Comparison of ENCODE assay signal across 21 mouse cellular contexts in the genomic region with DNA sequence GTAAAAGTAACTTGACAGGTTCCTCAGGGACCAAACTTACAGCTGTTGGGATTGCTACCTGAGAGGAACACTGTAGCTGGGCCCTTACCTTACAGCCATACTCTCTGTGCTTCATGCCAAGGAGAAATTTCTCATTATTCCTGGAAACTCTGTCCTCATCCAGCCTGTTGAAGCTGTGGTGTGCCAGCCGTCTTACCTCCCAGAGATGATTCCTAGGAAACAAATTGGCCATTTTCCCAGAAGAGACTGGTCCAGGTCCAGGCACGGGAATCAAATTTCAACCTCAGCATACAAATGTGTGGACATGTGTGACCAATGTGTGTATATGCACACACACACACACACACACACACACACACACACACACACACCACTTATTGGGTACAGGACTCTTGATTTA.
DNase-seq lines count a peak whose midpoint lies in the region; ATAC-seq and TF ChIP-seq lines count a peak whose summit lies in the region.
"Had no signal": no experiment of that assay in that cellular context is flagged by ENCODE, and none has a peak within 500 bp of the region (broad histone marks: within the 10 kb centered on the region; RNA-seq: fewer than 3 reads in every experiment).

No protein-coding gene starts in this region.

- DNase-seq in forebrain, embryonic 14.5 days (ENCODE audit: low spot score): peak; percentile 46
- DNase-seq in forebrain, postnatal 0 days: no peak
- DNase-seq in kidney, adult 8-10 months: peak; percentile 32 to 37
- DNase-seq in 3T3-L1 (ENCODE audit: low read depth, low spot score): peak; percentile 34
- peak; percentile 84 for DNase-seq in embryonic facial prominence, embryonic 14.5 days (ENCODE audit: low spot score)
- DNase-seq in stomach, postnatal 0 days (ENCODE audit: low spot score): no peak
- DNase-seq in B cell, adult 2 months: no peak
- DNase-seq: cerebellum, adult 9-11 months; embryo, embryonic 11 days; spleen, adult 18-20 months; thymus, adult 2 months had no signal

- TF ChIP-seq CTCF in forebrain, postnatal 0 days (IDR thresholded peaks at IDR 0.05; ENCODE audit: low read depth): no peak
- no peak for TF ChIP-seq CTCF in stomach, postnatal 0 days (IDR thresholded peaks at IDR 0.05; ENCODE audit: low read depth)

- no peaks in the 10 kb centered on the region for H3K4me1 ChIP-seq in forebrain, embryonic 14.5 days (ENCODE audit: control insufficient read depth, insufficient read depth, low read length)
- H3K4me1 ChIP-seq in forebrain, postnatal 0 days (ENCODE audit: insufficient read depth): no peaks in the 10 kb centered on the region
- peaks cover 1% of the 10 kb centered on the region for H3K4me1 ChIP-seq in kidney, embryonic 15.5 days
- H3K4me1 ChIP-seq in embryonic facial prominence, embryonic 14.5 days (ENCODE audit: control insufficient read depth, insufficient read depth, low read length): peaks cover 29% of the 10 kb centered on the region
- H3K4me1 ChIP-seq in stomach, postnatal 0 days (replicated peaks; ENCODE audit: control insufficient read depth, insufficient read depth): 0 out of 2 replicates have a peak, but pooled peaks cover 3% of the 10 kb centered on the region

- H3K9me3 ChIP-seq in forebrain, embryonic 14.5 days (replicated peaks; ENCODE audit: control insufficient read depth, low read length): no peaks in the 10 kb centered on the region
- no peaks in the 10 kb centered on the region for H3K9me3 ChIP-seq in forebrain, postnatal 0 days (ENCODE audit: low read length)
- H3K9me3 ChIP-seq in kidney, embryonic 15.5 days (replicated peaks): no peaks in the 10 kb centered on the region
- peaks cover 5% of the 10 kb centered on the region; the same call in 1 of the 2 replicates for H3K9me3 ChIP-seq in embryonic facial prominence, embryonic 14.5 days (ENCODE audit: control insufficient read depth, low read length)
- H3K9me3 ChIP-seq in stomach, postnatal 0 days (ENCODE audit: control insufficient read depth, low read length): no peaks in the 10 kb centered on the region
- H3K9me3 ChIP-seq: liver, embryonic 12.5 days; lung, embryonic 15.5 days had no signal

- no peak overlapping the region for H3K27ac ChIP-seq in forebrain, embryonic 14.5 days (ENCODE audit: low read depth, low read length)
- no peak overlapping the region for H3K27ac ChIP-seq in forebrain, postnatal 0 days (ENCODE audit: low read depth, low read length)
- H3K27ac ChIP-seq in kidney, embryonic 15.5 days: no peak overlapping the region
- H3K27ac ChIP-seq in embryonic facial prominence, embryonic 14.5 days (replicated peaks; ENCODE audit: low read depth, low read length): peak overlapping the region; percentile 61
- no peak overlapping the region for H3K27ac ChIP-seq in stomach, postnatal 0 days (replicated peaks)
- H3K27ac ChIP-seq: kidney, postnatal 0 days; liver, embryonic 12.5 days; lung, embryonic 15.5 days had no signal

- H3K4me3 ChIP-seq in forebrain, embryonic 14.5 days (ENCODE audit: low read depth, low read length): no peak overlapping the region
- no peak overlapping the region for H3K4me3 ChIP-seq in forebrain, postnatal 0 days (ENCODE audit: low read depth, low read length)
- H3K4me3 ChIP-seq in kidney, embryonic 15.5 days (replicated peaks): no peak overlapping the region
- H3K4me3 ChIP-seq in embryonic facial prominence, embryonic 14.5 days (ENCODE audit: low read depth, low read length): no peak overlapping the region
- no peak overlapping the region for H3K4me3 ChIP-seq in stomach, postnatal 0 days (ENCODE audit: low read depth, low read length)
- H3K4me3 ChIP-seq: erythroblast, embryonic 14.5 days; liver, embryonic 12.5 days; lung, embryonic 15.5 days; megakaryocyte, embryonic 14.5 days had no signal

- H3K27me3 ChIP-seq in forebrain, embryonic 14.5 days (replicated peaks; ENCODE audit: control insufficient read depth, insufficient read depth, low read length): no peaks in the 10 kb centered on the region
- H3K27me3 ChIP-seq in forebrain, postnatal 0 days (ENCODE audit: insufficient read depth, low read length): no peaks in the 10 kb centered on the region
- H3K27me3 ChIP-seq in kidney, embryonic 15.5 days: no peaks in the 10 kb centered on the region
- H3K27me3 ChIP-seq in embryonic facial prominence, embryonic 14.5 days (replicated peaks; ENCODE audit: control insufficient read depth, insufficient read depth, low read length): no peaks in the 10 kb centered on the region
- no peaks in the 10 kb centered on the region for H3K27me3 ChIP-seq in stomach, postnatal 0 days (ENCODE audit: control insufficient read depth, insufficient read depth, low read length)
- H3K27me3 ChIP-seq: liver, embryonic 12.5 days; lung, embryonic 15.5 days; Patski had no signal

- no peak overlapping the region for H3K9ac ChIP-seq in forebrain, embryonic 14.5 days (ENCODE audit: low read length)
- no peak overlapping the region for H3K9ac ChIP-seq in forebrain, postnatal 0 days
- H3K9ac ChIP-seq in kidney, embryonic 15.5 days: no peak overlapping the region
- H3K9ac ChIP-seq in embryonic facial prominence, embryonic 14.5 days (ENCODE audit: low read depth, low read length): no peak overlapping the region; the same call in 1 of the 2 replicates
- no peak overlapping the region for H3K9ac ChIP-seq in stomach, postnatal 0 days (ENCODE audit: low read length)
- H3K9ac ChIP-seq: liver, embryonic 12.5 days; lung, embryonic 15.5 days had no signal

- TF ChIP-seq EP300 in stomach, postnatal 0 days (optimal IDR thresholded peaks at IDR 0.05): no peak

- H3K36me3 ChIP-seq in forebrain, embryonic 14.5 days (ENCODE audit: control insufficient read depth, insufficient read depth, low read length): no peaks in the 10 kb centered on the region
- no peaks in the 10 kb centered on the region for H3K36me3 ChIP-seq in forebrain, postnatal 0 days (ENCODE audit: insufficient read depth)
- peaks cover 43% of the 10 kb centered on the region; the same call in 1 of the 2 replicates for H3K36me3 ChIP-seq in kidney, embryonic 15.5 days
- H3K36me3 ChIP-seq in embryonic facial prominence, embryonic 14.5 days (ENCODE audit: control insufficient read depth, insufficient read depth, low read length): no peaks in the 10 kb centered on the region
- no peaks in the 10 kb centered on the region for H3K36me3 ChIP-seq in stomach, postnatal 0 days (ENCODE audit: control insufficient read depth, insufficient read depth, low read length)
- H3K36me3 ChIP-seq: liver, embryonic 12.5 days; lung, embryonic 15.5 days had no signal

- ATAC-seq in forebrain, embryonic 14.5 days: no peak
- ATAC-seq in forebrain, postnatal 0 days: no peak
- no peak for ATAC-seq in kidney, embryonic 15.5 days (replicated peaks; ENCODE audit: low FRiP score)
- peak; percentile 13; the same call in 1 of the 2 replicates for ATAC-seq in embryonic facial prominence, embryonic 14.5 days (ENCODE audit: low read depth)
- no peak for ATAC-seq in stomach, postnatal 0 days (ENCODE audit: low FRiP score, low TSS enrichment)
- ATAC-seq: activated CD4-positive, CD25-positive, alpha-beta regulatory T cell, adult 4 months; forebrain, embryonic 16.5 days; liver, embryonic 12.5 days; midbrain, embryonic 16.5 days; Patski had no signal

- WGBS in forebrain, embryonic 14.5 days: 48% methylated on average over 2 of the region's 2 CpGs
- 48% methylated on average over 2 of the region's 2 CpGs for WGBS in forebrain, postnatal 0 days
- 63% methylated on average over 2 of the region's 2 CpGs for WGBS in kidney, embryonic 15.5 days
- WGBS in embryonic facial prominence, embryonic 14.5 days: 36% methylated on average over 2 of the region's 2 CpGs
- WGBS in stomach, postnatal 0 days: 47% methylated on average over 2 of the region's 2 CpGs

- no peak overlapping the region for H3K4me2 ChIP-seq in forebrain, embryonic 14.5 days (ENCODE audit: low read length)
- no peak overlapping the region for H3K4me2 ChIP-seq in forebrain, postnatal 0 days (ENCODE audit: low read depth)
- H3K4me2 ChIP-seq in kidney, embryonic 15.5 days: no peak overlapping the region
- no peak overlapping the region for H3K4me2 ChIP-seq in embryonic facial prominence, embryonic 14.5 days (ENCODE audit: low read depth, low read length)
- no peak overlapping the region for H3K4me2 ChIP-seq in stomach, postnatal 0 days (replicated peaks; ENCODE audit: low read depth)
- H3K4me2 ChIP-seq: liver, embryonic 12.5 days; lung, embryonic 15.5 days had no signal

Comparison
In these comparisons a context has a peak if more than half of its experiments do, and no peak if none do; other contexts are left out.
1. DNase-seq: peak in forebrain, embryonic 14.5 days (single experiment), kidney, adult 8-10 months (2 of 2), 3T3-L1 (single experiment) and embryonic facial prominence, embryonic 14.5 days (single experiment); none in forebrain, postnatal 0 days (single experiment), stomach, postnatal 0 days (single experiment) and B cell, adult 2 months (0 of 2).